Mouse (Mus musculus): ENCODE measurements around the gene Socs7. TPM values are rescaled to one million over a fixed set of nuclear protein-coding genes. Genes with fewer than 3 reads are reported as not detected.
"Not testable (repeated sequence)": the region's sequence is repeated elsewhere in the genome, so short reads cannot be mapped to it uniquely, and the experiment has no call there.

Gene Socs7
- total RNA-seq (2014; rRNA removed) (4.0 TPM in 2 replicates), polyA plus RNA-seq (2012; rRNA removed) (3.1 and 3.7 TPM in 2 replicates)

- H3K36me3 ChIP-seq (ENCODE audit: control insufficient read depth, insufficient read depth, low read length) = no peaks in the 10 kb centered on the region
- under 1% methylated on average over 60 of the region's 81 CpGs for WGBS
- H3K4me3 ChIP-seq (ENCODE audit: insufficient read depth, low read depth, low read length) = peak within 1 kb of the TSS; percentile 96
- DNase-seq (ENCODE audit: extremely low read depth, low read depth, low spot score) = peak; percentile 71
- TF ChIP-seq POLR2A (IDR thresholded peaks at IDR 0.05; ENCODE audit: extremely low read depth, insufficient read depth, low read length) (0 out of 2 replicates have a peak, but pooled peaks have one; percentile 18), CTCF (IDR thresholded peaks at IDR 0.05; ENCODE audit: low read depth, low read length) (no peak)
- H3K4me1 ChIP-seq (ENCODE audit: control insufficient read depth, insufficient read depth, low read length) = peaks cover 11% of the 10 kb centered on the region
- H3K27me3 ChIP-seq (ENCODE audit: control insufficient read depth, insufficient read depth, low read length) = no peaks in the 10 kb centered on the region
- H3K79me2 ChIP-seq (ENCODE audit: control insufficient read depth, insufficient read depth, low read length) = peaks cover 34% of the 10 kb centered on the region
- peak within 1 kb of the TSS; percentile 77 for H3K27ac ChIP-seq (replicated peaks; ENCODE audit: insufficient read depth, low read depth, low read length)
- peak within 1 kb of the TSS; percentile 93 for H3K9ac ChIP-seq (ENCODE audit: low read depth, low read length)
These were observed at the start of gene Socs7 for GRCm38 (mm10) chr11:97361948-97362648. Gene Socs7, plus strand, starts transcription at chr11:97362551.

- WGBS = 86% methylated on average over 1 of the region's 1 CpGs
These were observed 49.5 kb upstream of the Socs7 start for GRCm38 (mm10) chr11:97312871-97313270.

GRCm38 (mm10) chr11:97314110-97314509, 48.2 kb upstream of the Socs7 start:
- 96% methylated on average over 3 of the region's 3 CpGs for WGBS
- H3K27me3 ChIP-seq (ENCODE audit: control insufficient read depth, insufficient read depth, low read length) = no peaks in the 10 kb centered on the region
- H3K4me3 ChIP-seq (ENCODE audit: insufficient read depth, low read depth, low read length) = no peak overlapping the region
- H3K4me1 ChIP-seq (ENCODE audit: control insufficient read depth, insufficient read depth, low read length) = peaks cover 3% of the 10 kb centered on the region; the same call in 1 of the 2 replicates
- H3K9ac ChIP-seq (ENCODE audit: low read depth, low read length) = no peak overlapping the region
- no peak overlapping the region for H3K27ac ChIP-seq (replicated peaks; ENCODE audit: insufficient read depth, low read depth, low read length)
- no peak for TF ChIP-seq POLR2A (IDR thresholded peaks at IDR 0.05; ENCODE audit: extremely low read depth, insufficient read depth, low read length)
- no peak for TF ChIP-seq CTCF (IDR thresholded peaks at IDR 0.05; ENCODE audit: low read depth, low read length)
- DNase-seq (ENCODE audit: extremely low read depth, low read depth, low spot score) = no peak
- no peaks in the 10 kb centered on the region for H3K36me3 ChIP-seq (ENCODE audit: control insufficient read depth, insufficient read depth, low read length)
- H3K79me2 ChIP-seq (ENCODE audit: control insufficient read depth, insufficient read depth, low read length) = no peaks in the 10 kb centered on the region

More at GRCm38 (mm10) chr11:97312871-97313270, 49.5 kb upstream of the Socs7 start:
- not testable (repeated sequence) for H3K9ac ChIP-seq (ENCODE audit: low read depth, low read length); DNase-seq (ENCODE audit: extremely low read depth, low read depth, low spot score); H3K36me3 ChIP-seq (ENCODE audit: control insufficient read depth, insufficient read depth, low read length); H3K27me3 ChIP-seq (ENCODE audit: control insufficient read depth, insufficient read depth, low read length); H3K4me1 ChIP-seq (ENCODE audit: control insufficient read depth, insufficient read depth, low read length); H3K27ac ChIP-seq (replicated peaks; ENCODE audit: insufficient read depth, low read depth, low read length); H3K4me3 ChIP-seq (ENCODE audit: insufficient read depth, low read depth, low read length); H3K79me2 ChIP-seq (ENCODE audit: control insufficient read depth, insufficient read depth, low read length)

GRCm38 (mm10) chr11:97314751-97315503, 47.4 kb upstream of the Socs7 start:
- no peaks in the 10 kb centered on the region for H3K36me3 ChIP-seq (ENCODE audit: control insufficient read depth, insufficient read depth, low read length)
- H3K4me1 ChIP-seq (ENCODE audit: control insufficient read depth, insufficient read depth, low read length) = peaks cover 3% of the 10 kb centered on the region; the same call in 1 of the 2 replicates
- peak overlapping the region; percentile 8; the same call in 1 of the 2 replicates for H3K4me3 ChIP-seq (ENCODE audit: insufficient read depth, low read depth, low read length)
- no peak for TF ChIP-seq CTCF (IDR thresholded peaks at IDR 0.05; ENCODE audit: low read depth, low read length)
- no peak for TF ChIP-seq POLR2A (IDR thresholded peaks at IDR 0.05; ENCODE audit: extremely low read depth, insufficient read depth, low read length)
- no peaks in the 10 kb centered on the region for H3K27me3 ChIP-seq (ENCODE audit: control insufficient read depth, insufficient read depth, low read length)
- no peak for DNase-seq (ENCODE audit: extremely low read depth, low read depth, low spot score)
- H3K27ac ChIP-seq (replicated peaks; ENCODE audit: insufficient read depth, low read depth, low read length) = no peak overlapping the region
- 37% methylated on average over 8 of the region's 8 CpGs for WGBS
- no peak overlapping the region for H3K9ac ChIP-seq (ENCODE audit: low read depth, low read length)
- no peaks in the 10 kb centered on the region for H3K79me2 ChIP-seq (ENCODE audit: control insufficient read depth, insufficient read depth, low read length)

GRCm38 (mm10) chr11:97315504-97316503, 46.5 kb upstream of the Socs7 start, which contains the start of gene Mrpl45:
Gene Mrpl45, plus strand, starts transcription at chr11:97315716.
- Histone ChIP-seq H3K79me2 (ENCODE audit: control insufficient read depth, insufficient read depth, low read length) (no peaks in the 10 kb centered on the region), H3K4me1 (ENCODE audit: control insufficient read depth, insufficient read depth, low read length) (peaks cover 3% of the 10 kb centered on the region; the same call in 1 of the 2 replicates), H3K27ac (replicated peaks; ENCODE audit: insufficient read depth, low read depth, low read length) (peak within 1 kb of the TSS; percentile 41; the same call in 1 of the 2 replicates), H3K9ac (ENCODE audit: low read depth, low read length) (peak within 1 kb of the TSS; percentile 70), H3K4me3 (ENCODE audit: insufficient read depth, low read depth, low read length) (peak within 1 kb of the TSS; percentile 71), H3K36me3 (ENCODE audit: control insufficient read depth, insufficient read depth, low read length) (no peaks in the 10 kb centered on the region), H3K27me3 (ENCODE audit: control insufficient read depth, insufficient read depth, low read length) (no peaks in the 10 kb centered on the region)
- TF ChIP-seq POLR2A (IDR thresholded peaks at IDR 0.05; ENCODE audit: extremely low read depth, insufficient read depth, low read length) (peak; percentile 53), CTCF (IDR thresholded peaks at IDR 0.05; ENCODE audit: low read depth, low read length) (no peak)
- peak; percentile 88 for DNase-seq (ENCODE audit: extremely low read depth, low read depth, low spot score)
- WGBS = under 1% methylated on average over 50 of the region's 50 CpGs

Measured in liver, adult 2 months (tissue).